Mouse (Mus musculus) liver, adult 2 months (tissue): ENCODE data around the gene Gpr37l1.

Source experiments
- CTCF ChIP-seq: fragments of 200-500 bp; IDR thresholded peaks from 2 replicates; pipeline ENCODE4 v1.5.1; 2011; ENCODE audit warnings: low read depth, low read length, control low read depth
- POLR2A ChIP-seq: fragments of 200-500 bp; IDR thresholded peaks from 2 replicates; pipeline ENCODE4 v1.6.1; 2011; ENCODE audit warnings: low read length, control low read depth; ENCODE audit not compliant: insufficient read depth; ENCODE audit errors: extremely low read depth

DNA sequence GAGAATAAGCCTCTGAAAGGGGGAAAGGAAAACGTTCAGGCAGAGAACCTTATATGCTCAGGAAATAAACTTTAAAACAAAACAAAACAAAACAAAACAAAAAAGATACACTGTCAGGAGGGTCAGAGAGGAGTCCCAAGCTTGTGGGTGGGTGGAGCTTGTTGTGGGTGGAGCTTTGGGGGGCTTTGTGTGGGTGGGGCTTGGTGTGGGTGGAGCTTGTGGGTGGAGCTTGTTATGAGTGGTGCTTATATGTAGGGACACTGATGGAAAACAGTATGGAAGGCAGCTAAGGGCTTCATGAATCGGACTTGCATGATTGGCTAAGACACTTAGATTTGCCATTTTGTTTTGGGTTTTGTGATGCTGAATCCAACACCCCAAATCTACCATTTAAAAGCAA, 27.6 kb downstream of the Gpr37l1 start:
- TF ChIP-seq CTCF: no peak
- no peak for TF ChIP-seq POLR2A
